Mouse (Mus musculus): ENCODE measurements around the gene Lgals3bp. TPM values are rescaled to one million over a fixed set of nuclear protein-coding genes. Genes with fewer than 3 reads are reported as not detected.

Lgals3bp gene
- total RNA-seq (2017): 16.5 and 16.7 TPM in 2 replicates

DNA sequence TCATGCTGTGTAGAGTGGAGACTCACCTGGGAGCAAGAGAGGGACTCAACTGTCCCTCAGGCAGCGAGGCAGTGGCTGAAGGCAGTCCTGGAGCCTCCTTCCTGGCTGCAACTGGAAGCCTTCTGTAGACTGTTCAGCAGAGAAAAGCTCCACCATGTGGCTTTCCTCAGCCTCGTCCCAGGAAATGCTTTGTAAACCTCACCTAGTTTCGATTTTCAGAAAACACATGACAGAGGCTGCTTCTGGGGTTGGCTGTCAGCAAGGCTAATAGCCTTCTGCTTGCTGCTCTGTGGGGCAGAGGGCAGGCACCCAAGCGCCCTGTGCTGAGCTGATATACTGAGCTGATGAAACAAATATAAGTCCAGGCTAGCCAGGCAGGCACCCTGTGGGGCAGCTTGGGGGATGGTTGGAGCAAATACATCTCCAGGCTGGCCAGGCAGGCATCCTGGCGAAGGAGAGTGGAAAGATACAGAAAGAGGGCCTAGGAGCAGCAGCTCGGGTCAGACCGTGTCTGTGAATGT, at the start of gene Lgals3bp:
Lgals3bp (minus strand) TSS at position 333 of the 521 bp plus-strand sequence.
- ATAC-seq (ENCODE audit: extremely low read depth, insufficient number of reproducible peaks, low FRiP score, poor library complexity, severe bottlenecking): peak; percentile 26; the same call in 1 of the 2 replicates

DNA sequence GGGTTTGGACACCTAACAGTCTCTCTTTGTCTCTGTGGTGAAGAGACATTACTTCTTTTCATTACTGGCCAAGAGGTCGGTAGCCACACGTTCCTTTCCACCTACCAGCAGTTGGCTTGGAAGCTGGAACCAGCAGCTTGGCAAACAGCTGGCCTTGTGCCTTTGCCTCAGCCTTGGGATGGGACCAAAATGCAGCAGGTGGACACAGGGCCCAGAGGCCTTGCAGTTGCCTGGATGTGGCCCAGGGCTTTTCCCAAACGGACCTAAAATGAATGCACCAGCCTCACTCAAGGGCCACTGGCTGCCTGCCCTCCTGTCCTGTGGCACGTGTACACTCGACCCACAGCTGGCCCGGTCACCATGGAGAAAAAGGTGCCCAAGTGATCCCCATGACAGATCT, 49.3 kb upstream of the Lgals3bp start:
- ATAC-seq (ENCODE audit: extremely low read depth, insufficient number of reproducible peaks, low FRiP score, poor library complexity, severe bottlenecking): no peak

DNA sequence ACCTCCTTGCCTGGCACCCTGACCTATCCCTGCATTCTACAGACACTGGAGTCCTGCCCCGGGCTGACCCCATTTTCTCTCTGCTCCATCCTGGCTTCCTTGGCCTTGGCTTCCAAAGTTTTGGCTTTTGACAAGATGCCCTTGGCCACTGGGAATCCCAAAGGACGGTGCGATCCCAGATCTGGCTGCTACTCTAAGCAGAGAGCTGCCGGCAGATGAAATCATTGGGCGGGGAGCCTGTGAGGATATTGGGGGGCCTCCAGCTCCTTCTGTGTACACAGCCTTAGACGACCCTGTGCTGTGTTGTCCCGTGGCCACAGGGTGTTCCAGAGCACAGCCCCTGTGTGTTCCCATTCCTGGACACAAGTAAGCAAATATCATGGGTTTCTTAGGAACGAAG, 46.5 kb upstream of the Lgals3bp start:
- no peak for ATAC-seq (ENCODE audit: extremely low read depth, insufficient number of reproducible peaks, low FRiP score, poor library complexity, severe bottlenecking)

DNA sequence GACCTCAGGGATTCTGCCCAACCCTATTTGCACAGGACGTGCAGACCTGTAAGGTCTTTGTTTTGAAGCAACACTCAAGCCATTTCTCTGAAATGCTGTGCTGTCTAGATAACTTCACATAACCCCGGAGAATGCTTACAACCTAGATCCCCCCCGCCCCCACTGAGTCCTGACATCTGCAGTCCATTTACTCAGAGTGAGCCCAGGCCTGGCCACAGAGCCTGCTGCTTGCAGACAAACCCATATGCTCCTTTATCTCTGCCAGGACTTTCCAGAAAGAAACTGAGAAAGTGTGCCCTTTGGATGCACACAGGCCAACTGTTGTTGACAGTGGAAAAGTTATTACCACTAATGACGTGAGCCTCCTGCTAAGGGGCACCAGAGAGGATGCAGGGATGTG, 45.5 kb upstream of the Lgals3bp start:
- no peak for ATAC-seq (ENCODE audit: extremely low read depth, insufficient number of reproducible peaks, low FRiP score, poor library complexity, severe bottlenecking)

DNA sequence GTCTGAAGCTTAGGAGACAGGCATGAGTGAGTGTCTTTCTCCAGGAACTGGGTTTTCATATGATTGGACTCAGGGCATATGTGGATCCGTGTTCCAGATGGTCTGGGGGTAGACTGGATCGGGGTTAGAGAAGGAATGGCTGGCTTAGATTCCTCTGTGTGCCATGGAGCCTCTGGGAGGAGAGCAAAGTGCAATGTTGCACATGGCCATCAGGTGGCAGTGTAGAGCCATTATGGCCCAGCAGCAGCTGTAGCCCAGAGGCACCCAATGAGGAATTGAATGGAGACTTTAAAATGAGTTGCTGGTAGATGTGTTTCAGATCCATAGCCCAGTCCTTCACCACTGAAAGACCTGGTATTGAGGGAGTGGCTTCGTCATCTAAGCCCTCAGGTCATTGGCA, 44.0 kb upstream of the Lgals3bp start:
- ATAC-seq (ENCODE audit: extremely low read depth, insufficient number of reproducible peaks, low FRiP score, poor library complexity, severe bottlenecking): peak; percentile 68

DNA sequence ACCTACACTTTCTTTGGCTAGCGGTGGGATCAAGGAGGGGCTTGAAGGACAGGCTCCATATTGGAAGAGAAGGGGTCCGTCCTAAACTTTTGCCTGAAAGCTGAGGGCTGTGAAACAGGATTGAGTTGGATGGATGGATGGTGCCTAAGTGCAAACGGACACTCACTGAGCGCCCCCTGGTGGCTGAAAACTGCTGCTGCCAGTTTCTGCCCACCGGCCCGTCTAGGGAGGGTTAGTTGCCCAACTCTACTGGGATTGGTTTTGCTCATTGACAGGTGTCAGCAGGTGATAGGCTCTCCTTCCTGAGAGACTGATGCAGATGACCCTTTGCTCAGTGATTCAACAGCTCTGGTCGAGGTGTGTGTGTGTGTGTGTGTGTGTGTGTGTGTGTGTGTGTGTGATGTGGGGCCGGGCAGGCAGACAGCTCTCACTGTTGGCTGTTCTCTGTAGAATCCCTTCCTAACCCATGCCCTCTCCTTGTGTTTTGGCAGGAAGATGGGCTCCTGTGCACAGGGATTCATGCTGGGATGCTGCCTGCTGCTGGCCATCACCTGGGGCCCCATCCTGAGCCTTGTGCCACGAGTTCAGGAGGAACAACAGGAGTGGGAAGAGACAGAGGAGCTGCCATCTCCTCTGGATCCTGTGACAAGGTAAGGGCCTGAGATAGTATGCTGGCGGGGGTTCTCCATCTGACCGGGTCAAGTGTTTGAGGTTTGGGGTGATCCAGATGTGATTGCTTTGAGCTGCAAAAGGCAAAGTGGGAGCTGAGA, 41.5 kb upstream of the Lgals3bp start:
- no peak for ATAC-seq (ENCODE audit: extremely low read depth, insufficient number of reproducible peaks, low FRiP score, poor library complexity, severe bottlenecking)

DNA sequence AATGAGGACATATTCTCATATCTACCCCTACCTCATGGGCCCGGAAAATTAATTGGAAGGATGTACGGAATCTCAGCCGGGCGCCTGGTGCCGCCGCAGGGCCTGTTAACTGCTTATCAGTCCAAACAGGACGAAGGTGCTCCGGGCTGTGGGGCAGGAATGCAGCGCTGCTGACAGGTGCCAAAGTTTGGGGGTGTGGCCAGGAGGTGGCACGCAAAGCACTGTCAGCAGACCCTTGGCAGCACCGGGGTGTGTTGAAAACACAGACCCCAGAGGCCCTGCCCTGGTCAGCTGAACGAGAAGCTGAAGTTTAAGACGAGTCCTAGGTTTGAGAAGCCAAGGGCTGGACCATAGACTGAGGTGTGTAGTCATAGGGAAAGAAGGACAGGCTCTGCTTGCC, 40.8 kb upstream of the Lgals3bp start:
- ATAC-seq (ENCODE audit: extremely low read depth, insufficient number of reproducible peaks, low FRiP score, poor library complexity, severe bottlenecking): no peak

DNA sequence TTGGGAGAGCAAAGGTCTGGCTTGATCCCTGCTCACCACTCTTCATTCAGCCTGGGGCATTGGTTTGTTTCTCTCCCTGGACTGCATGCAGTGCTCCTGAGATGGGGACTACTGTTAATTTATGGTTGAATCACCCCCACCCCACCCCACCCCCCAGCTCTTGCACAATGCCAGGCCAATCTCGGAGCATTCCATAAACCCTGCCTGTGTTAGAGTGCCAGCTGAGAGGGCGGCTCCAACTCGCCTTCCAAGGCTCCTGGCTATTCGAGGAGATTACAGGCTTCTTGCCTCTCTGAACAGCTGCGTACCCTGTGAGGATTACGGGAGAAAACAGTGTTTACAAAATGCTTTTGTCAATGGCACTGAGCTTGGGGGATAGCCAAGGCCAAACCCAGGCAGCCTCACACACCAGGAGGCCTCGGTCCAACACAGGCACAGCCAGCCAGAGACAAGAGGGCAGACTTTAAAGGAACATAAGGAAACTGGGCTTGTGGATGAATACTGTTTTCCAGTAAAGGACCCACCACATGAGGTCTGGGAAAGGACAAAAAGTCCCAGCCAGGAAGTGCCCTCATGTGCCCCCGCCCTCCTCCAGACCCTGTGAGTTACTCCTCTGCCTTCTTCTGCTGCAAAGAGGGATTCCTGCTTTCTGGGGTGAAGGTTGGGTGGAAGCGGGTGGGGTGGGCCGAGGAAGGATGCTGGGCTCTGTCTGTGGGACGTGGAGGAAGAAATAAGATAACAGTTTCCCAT, 36.9 kb upstream of the Lgals3bp start:
- ATAC-seq (ENCODE audit: extremely low read depth, insufficient number of reproducible peaks, low FRiP score, poor library complexity, severe bottlenecking): no peak

DNA sequence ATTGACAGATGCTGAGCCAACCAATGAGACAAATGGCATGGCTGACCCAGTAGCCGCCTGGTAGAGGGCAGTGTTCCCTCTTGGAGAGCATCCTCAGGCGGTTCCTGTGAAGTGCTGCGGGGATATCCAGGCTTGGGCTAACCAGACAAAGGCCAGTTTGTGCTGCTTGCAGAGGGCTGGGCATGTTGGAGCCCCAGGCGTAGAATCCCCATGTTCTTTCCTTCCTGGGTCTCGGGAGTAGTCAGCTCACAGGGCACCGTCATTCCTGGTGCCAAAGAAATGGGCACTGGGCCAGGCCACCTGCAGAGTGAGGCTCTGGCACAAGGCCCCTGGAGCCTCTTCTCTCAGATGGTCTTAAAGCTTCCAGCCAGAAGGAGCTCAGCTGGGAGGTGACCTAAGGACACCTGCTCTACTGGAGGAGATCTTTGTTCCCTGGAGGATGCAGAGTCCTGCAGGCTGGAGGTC, 34.6 kb upstream of the Lgals3bp start:
- no peak for ATAC-seq (ENCODE audit: extremely low read depth, insufficient number of reproducible peaks, low FRiP score, poor library complexity, severe bottlenecking)

DNA sequence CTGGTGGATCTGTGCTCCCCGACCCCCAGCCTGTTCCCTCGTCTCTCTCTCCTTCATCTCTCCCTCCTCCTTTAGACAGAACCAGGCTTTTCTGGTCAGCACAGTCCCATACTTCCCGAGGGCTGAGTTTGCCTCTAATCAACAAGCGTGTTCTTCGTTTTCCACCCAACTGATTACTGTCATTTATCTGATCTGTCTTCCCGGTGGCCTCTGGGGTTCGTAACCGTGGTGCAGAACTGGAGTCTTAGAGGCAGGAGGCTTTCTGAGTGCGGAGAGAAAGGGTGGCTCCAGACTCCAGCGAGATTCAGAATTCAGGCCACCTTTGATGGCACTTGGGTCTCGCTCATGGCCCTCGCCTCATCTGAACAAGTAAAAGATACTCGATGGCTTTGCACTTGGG, 32.2 kb upstream of the Lgals3bp start:
- no peak for ATAC-seq (ENCODE audit: extremely low read depth, insufficient number of reproducible peaks, low FRiP score, poor library complexity, severe bottlenecking)

DNA sequence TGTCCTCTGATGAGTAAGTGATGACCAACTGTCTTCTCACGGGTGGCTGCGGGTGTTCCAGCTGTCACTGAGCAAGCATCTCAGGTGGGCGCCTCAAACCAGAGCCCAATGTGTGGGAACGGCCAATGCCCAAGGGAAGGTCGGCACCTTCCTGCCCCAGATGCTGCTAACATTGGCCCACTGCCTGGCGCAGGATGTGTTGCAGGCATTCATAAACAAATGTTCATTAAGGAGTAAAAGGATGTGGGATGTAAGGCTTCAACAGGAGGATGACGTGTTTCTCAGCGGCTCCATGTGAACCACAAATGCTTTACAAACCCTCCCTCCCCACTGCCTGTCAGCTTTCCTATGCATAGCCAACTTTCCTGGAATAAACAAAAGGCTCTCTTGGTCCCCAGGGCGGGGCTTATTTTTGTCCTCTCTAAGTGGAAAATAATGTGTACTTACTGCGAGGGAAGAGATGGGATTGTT, 31.5 kb upstream of the Lgals3bp start:
- ATAC-seq (ENCODE audit: extremely low read depth, insufficient number of reproducible peaks, low FRiP score, poor library complexity, severe bottlenecking): no peak

DNA sequence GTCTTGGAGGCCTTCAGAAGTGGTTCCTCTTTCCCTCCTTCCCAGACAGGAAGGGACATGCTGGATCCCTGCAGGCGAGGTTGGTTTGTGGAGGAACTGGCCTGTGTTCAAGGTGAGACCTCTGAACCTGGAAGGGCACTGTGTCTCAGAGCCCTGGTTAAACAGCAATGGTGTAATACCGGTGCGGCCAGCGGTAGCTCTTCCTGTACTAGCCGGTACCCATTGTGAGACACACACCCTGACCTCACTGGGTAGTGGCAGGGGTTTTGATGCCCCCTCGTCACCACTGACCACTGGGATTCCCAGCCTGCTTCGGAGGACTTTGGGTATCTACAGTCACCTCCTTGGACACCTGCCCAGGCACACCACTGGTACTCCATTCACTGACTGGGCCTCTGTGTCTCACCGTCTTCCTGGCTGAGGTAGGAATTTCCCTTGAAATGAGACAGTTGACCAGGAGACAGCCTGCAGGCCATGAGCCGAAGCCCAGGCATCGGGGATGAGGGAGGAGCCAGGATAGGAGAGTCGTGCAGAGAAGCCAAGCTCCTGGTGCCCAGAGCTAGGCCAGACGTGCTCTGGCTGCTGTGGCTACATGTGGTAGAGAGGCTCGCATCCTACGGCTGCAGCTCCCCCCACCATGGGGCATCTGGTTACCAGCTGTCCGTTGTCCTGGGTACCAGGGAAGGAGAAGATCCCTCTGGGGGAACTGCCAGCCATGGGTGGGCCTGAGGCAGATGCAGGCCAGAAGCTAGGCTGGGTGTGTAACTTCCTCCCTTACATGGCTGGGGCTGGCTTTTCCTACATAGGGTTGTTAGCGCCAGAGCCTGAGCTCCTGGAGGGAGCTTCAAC, 29.4 kb upstream of the Lgals3bp start:
- ATAC-seq (ENCODE audit: extremely low read depth, insufficient number of reproducible peaks, low FRiP score, poor library complexity, severe bottlenecking): no peak

DNA sequence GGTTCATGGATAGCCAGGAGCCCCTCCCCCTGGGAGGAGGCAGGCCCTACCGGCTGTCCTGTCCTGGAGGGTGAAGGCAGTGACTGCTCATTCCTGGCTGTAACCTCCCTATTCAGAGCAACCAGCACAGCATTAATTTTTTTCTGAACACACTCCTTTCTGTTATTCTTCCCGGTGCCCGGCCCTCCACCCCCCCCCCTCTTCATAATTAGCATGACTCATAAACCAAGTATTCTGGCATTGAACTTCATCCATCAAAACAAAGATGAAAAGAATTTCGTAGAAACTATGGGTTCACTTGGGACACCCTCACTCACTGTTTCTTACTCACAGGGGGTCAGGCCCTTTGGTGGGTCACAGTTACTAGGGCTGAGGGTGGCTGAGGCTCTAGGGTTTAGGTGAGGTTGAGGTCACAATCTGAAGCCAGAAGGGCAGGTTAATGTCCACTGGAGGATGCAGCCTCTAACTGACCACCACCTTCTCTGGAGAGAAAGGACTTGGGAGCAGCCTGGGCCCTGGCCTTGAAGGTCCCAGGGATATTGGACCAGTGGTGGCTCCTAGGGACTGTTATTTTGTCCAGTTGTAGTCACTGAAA, 28.5 kb upstream of the Lgals3bp start:
- ATAC-seq (ENCODE audit: extremely low read depth, insufficient number of reproducible peaks, low FRiP score, poor library complexity, severe bottlenecking): no peak

DNA sequence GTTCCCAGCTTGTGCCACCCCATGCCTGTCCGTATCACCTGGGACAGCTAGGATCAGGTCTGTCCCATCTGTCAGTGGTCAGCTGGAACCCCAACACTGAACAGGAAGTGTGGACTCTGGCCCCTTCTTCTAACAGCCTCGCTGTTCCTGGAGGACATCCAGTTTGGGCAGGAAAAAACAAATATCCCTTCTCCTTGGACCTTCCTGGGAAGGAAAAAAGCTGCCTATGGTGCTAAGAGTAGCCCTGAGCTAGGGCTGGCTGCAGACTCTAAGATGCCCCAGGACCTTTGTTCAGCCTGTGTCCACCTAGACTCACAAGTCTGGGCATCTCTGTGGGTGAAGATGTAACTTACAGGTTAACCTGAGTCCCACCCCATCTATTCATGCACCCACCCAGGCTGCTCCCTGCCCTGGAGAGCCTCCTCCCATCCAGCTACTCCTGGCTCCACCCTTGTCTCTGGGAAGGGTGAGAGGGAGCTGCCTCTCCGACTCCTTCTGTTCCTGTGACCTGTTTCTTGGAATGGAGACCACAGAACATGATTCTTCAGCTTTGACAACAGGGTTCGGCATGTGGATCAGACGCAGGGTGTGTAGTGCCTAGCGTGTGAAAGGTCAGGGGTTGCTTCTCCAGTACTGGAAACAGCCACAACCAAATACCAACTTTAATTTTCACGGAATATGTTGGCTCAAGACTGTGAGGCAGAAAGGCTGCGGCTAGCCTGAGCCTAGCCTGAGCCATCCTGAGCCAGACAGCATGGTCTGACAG, 27.2 kb upstream of the Lgals3bp start:
- no peak for ATAC-seq (ENCODE audit: extremely low read depth, insufficient number of reproducible peaks, low FRiP score, poor library complexity, severe bottlenecking)

DNA sequence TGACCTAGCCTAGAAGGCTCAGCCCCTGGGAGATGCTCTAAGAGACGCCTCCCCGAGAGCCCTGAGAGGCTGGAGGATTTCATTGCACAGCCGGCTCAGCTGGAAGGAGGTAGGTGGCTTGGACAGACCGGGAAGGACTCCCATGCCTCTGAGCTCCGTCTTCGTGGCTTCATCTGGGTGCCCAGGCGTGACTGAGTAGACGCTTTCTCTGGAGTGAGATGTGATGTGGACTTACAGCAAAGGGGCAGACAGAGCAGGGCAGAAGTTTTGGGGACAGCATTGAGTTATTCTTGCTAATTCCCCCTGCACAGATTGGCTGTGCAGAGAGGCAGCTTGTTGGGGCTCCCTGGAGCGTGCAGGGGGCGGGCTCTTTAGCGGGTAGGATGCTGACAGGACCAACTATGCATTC, 26.6 kb upstream of the Lgals3bp start:
- no peak for ATAC-seq (ENCODE audit: extremely low read depth, insufficient number of reproducible peaks, low FRiP score, poor library complexity, severe bottlenecking)

DNA sequence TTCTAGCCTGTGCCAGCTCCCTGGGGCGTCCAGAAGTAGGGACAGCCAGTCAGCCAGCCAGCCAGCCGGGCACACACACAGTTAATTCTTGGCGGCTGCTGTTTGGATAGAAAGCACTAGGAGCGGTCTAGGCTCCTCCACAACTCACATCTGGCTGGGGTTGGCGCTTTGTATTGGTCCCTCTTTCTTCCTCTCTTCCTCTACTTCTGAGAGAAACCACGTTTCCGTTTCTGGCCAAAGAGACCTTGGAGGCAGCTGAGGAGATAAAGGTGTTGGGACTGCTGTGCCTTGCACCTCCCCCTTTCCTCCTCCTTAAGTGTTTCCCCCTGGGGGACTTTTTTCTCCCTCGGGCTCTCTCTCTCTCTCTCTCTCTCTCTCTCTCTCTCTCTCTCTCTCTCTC, 26.1 kb upstream of the Lgals3bp start, which contains the start of gene C1qtnf1:
C1qtnf1 (plus strand) TSS at position 218 of the 400 bp plus-strand sequence.
- no peak for ATAC-seq (ENCODE audit: extremely low read depth, insufficient number of reproducible peaks, low FRiP score, poor library complexity, severe bottlenecking)

DNA sequence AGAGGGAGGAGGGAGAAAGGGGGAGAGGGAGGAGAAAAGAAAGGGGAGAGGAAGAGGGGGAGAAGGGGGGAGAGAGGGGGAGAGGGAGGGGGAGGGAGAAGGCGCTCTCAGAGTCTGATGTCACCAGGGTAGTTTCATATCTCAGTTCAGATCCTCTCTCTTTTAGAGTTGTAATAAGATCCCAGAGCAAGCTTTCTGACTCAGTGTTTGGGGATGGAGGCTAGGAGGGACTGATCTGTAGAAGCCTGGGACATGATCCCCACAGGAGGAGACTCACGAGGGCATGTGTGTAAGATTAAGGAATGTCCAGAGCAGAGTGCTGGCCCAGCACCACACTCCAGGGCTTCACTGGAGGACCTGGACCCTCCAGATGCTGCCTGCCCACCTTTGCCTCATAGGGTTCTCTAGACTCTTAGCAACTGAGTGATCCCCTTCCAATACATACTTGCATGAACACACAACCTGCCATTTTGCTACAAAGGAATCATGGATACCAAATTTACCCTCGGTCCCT, 25.4 kb upstream of the Lgals3bp start:
- no peak for ATAC-seq (ENCODE audit: extremely low read depth, insufficient number of reproducible peaks, low FRiP score, poor library complexity, severe bottlenecking)

DNA sequence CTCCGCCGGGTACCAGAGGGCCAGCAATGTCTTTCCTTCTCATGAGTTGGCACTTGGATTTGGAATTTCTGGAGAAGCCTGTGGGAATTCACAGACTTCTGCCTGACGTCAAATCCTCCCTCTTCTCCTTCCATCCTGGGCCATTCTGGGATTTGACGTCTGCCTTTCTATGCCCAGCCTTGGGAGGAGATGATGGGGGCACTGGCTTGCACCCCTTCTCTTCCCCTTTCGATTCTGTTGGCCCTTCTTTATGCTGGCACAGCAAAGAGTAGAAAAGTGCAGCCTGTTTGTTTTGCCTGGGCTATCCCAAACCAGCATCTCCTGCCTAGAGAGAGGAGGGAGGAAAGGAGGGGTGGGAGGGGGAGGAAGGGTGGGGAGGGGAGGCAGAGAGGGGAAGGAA, 24.9 kb upstream of the Lgals3bp start:
- ATAC-seq (ENCODE audit: extremely low read depth, insufficient number of reproducible peaks, low FRiP score, poor library complexity, severe bottlenecking): no peak

Measured in neutrophil, adult 5-6 weeks (primary cell).